Mouse (Mus musculus) heart, adult 2 months (tissue): ENCODE results near the gene Nfkbie.

Source experiments
- CTCF ChIP-seq: fragments of 200-600 bp; IDR thresholded peaks from 2 replicates; pipeline ENCODE4 v1.8.1; 2022; ENCODE audit warnings: antibody characterized with exemption, mild to moderate bottlenecking, moderate library complexity
- POLR2A ChIP-seq: fragments of 200-500 bp; IDR thresholded peaks from 2 replicates; pipeline ENCODE4 v1.6.1; 2011; ENCODE audit warnings: mild to moderate bottlenecking, low read depth, low read length, control low read depth; ENCODE audit not compliant: insufficient read depth

GRCm38 (mm10) chr17:45569999-45570398 is 14.5 kb downstream of the Nfkbie start:
- no peak for TF ChIP-seq POLR2A
- TF ChIP-seq CTCF, result no peak
